Mouse (Mus musculus) right cerebral cortex, postnatal 4 days (tissue): ENCODE results near the gene Crocc2.
"Not testable (repeated sequence)": the region's sequence is repeated elsewhere in the genome, so short reads cannot be mapped to it uniquely, and the experiment has no call there.

Experiments used
- DNase-seq: peaks from one replicate; pipeline ENCODE4 v3.0.0-alpha.2; 2022

Gene Crocc2

DNA sequence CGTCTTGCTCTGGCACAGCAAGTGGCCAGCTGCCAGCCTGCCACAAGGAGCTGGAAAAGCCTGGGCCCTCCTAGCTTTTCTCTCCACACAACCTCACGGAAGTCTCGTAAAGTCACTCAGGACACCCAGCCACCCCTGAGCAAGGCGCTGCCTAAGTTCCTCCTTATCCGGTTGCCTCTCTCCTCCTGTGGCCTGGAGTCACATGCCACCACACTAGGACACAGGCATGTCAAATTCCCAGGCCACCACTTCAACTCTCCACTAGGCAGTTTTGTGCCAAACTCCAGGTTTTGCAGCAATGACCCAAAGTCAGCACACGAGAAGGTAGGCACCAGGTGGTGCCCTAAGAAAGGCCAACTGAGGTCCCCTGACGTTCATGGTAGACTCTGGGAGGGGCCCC lies 5.9 kb upstream of the Crocc2 start:
- no peak for DNase-seq

GRCm38 (mm10) chr1:93165447-93165846 lies 3.1 kb upstream of the Crocc2 start:
- no peak for DNase-seq

- no peak for DNase-seq
Measured at GRCm38 (mm10) chr1:93166346-93167079, 2.0 kb upstream of the Crocc2 start.

GRCm38 (mm10) chr1:93173665-93174064 lies 5.1 kb downstream of the Crocc2 start:
- no peak for DNase-seq

DNA sequence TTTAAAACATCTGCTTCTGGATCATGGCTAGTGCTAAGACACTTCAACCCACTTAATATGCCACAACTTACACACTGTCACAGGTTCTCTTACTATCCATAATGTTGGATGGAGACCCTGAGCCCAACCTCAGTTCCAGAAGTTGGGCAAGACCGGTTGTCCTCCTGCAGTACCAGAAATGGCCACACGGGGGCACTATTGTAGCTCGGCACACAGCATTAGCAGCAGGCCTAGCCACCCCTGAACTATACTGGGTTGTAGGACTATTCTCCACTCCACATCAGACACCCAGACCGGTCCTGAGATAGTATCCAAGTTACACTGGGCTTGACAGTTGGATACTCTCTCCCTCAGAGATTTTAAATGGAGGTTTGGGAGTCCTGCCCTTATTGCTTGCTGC lies 5.9 kb downstream of the Crocc2 start:
- DNase-seq: peak; percentile 90

- no peak for DNase-seq
Measured at GRCm38 (mm10) chr1:93175849-93176248, 7.3 kb downstream of the Crocc2 start.

DNA sequence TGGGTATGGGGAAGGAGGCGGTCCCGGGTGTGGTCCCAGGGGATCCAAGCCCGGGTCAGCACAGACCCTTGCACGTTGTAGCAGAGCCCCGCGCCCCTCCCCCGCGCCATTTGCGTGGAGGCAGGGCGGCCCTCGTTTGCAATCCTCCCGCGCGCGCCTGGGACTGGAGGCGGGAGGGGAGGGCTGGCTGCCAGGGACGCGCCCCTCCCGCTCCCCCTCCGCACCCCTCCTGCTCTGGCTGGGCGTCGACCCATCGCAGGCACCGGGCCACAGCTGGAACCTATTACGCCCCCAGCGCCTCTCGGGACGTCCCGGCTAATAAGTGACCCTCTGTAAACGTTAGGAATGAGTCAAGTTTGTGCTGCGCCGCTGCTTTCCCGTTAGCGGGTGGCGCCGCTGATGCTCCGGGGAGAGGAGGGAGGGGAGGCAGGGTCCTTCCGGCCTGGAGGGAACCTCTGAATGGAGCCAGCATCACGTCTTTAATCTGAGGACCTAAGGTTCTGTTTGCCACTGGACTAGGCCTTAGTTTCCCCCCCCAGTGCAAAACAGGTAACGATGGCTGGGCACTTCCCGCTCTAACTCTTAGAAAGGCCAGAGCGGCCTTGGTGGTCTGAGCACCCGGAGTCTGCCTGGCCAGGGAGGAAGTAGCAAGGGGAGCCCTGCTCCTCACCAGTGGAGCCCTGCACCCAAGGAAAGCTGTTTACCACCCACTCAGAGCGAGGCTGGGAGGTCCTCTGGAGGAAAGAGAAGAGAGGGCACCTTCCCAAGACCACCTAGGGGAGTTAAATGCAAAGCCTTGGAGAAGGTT lies 8.2 kb downstream of the Crocc2 start:
- peak; percentile 71 for DNase-seq

DNA sequence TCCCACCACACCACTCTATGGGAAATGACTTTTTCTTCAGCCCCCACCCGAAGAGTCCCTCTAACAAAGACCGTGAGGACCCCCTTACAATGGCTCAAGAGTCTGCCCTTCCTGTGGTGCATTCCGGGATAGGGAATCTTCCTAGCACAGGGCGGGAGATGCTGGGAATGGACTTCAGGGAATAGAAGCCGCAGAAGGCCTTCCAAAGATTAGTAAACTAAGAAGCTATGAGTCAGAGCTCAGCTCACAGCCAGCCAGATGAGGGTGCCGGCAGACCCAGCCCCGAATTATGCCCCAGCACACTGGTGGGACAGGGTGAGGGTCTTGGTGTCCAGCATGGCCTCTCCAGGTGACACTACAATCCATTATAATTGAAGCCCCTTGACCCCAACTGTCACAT lies 13.8 kb downstream of the Crocc2 start:
- no peak for DNase-seq

- DNase-seq: peak; percentile 38
Measured at GRCm38 (mm10) chr1:93184071-93184828, 15.7 kb downstream of the Crocc2 start.

- no peak for DNase-seq
Measured at GRCm38 (mm10) chr1:93190726-93191305, 22.3 kb downstream of the Crocc2 start.

DNA sequence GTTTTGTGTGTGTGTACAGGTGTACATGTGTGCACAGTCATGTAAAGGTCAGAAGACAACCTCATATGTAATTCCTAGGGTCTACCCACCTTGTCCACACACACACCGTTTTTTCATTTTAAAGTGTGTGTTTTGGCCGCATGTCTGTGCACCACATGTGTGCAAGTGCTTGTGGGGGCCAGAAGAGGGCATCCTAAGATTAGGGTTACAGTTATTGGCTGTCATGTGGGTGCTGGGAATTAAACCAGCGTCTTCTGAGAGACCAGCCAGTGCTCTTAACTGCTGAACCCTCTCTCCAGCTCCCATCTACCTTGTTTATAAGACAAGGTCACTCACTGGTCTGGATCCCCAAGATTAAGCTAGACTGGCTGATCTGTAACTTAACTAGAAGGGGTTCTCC lies 26.4 kb downstream of the Crocc2 start:
- DNase-seq: no peak

GRCm38 (mm10) chr1:93197454-93197853 lies 28.9 kb downstream of the Crocc2 start:
- not testable (repeated sequence) for DNase-seq

DNA sequence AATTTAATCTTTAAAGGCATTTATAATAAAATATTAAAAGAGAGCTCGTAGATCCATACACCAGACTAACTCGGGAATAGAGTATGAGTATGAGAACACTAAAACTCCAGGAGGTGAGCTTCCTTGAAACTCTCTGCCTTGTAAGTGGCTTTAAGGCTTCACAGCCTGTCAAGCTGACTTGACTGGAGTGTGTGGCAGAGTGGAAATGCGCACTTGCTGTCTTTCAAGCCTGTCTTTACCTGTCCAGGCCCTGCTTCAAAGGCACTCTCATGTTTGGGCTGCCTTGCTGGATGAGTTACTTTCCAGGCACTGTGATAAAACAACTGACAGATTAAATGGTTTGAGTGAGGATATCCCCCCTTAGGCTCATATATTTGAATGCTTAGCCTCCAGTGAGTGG lies 29.4 kb downstream of the Crocc2 start:
- DNase-seq: no peak

- no peak for DNase-seq
Measured at GRCm38 (mm10) chr1:93206277-93206970, 37.9 kb downstream of the Crocc2 start.

- DNase-seq: no peak
Measured at GRCm38 (mm10) chr1:93207536-93208064, 39.1 kb downstream of the Crocc2 start.

- DNase-seq: peak; percentile 61
Measured at GRCm38 (mm10) chr1:93210213-93210641, 41.7 kb downstream of the Crocc2 start.

DNA sequence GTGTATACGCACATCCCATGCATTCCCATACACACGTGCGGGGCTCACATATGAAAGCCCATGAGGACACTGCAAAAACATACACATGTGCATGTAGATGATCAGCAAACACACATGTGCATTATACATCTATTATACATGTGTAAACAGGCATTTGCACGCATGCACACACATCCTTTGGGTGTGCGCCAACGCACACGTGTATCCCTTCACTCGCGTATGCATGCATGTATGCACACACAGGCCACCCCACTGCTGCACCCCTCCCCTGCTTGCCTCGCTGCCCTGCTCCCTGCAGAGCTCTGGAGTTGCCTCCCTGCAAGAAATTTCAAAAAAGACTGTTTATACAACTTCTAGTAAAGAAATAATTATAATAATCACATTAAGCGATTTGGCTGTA lies 42.5 kb downstream of the Crocc2 start:
- DNase-seq: no peak

GRCm38 (mm10) chr1:93211549-93212220 lies 43.2 kb downstream of the Crocc2 start:
- no peak for DNase-seq

DNA sequence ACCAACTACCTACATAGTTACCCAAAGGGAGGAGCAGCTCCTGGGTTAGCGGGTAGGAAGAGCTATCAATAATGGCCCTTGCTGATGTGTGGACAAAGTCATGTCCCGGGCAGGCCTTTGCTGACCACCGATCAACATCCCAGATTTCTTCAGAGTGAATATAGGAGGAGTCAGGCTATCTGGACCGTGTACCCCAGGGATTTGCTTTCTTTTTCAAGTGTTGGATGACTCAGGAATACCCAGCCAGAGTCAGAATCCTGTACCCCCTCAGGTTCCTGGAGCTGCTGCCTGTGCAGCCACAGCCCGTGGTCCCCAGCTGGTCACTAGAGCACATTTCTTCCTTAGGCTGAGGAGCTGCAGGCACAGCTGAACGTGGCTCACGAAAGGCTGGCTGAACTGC lies 43.9 kb downstream of the Crocc2 start:
- DNase-seq: no peak

- DNase-seq: no peak
Measured at GRCm38 (mm10) chr1:93214612-93215011, 46.1 kb downstream of the Crocc2 start.

- DNase-seq: no peak
Measured at GRCm38 (mm10) chr1:93216839-93217497, 48.4 kb downstream of the Crocc2 start.
